Mouse (Mus musculus) heart, embryonic 12.5 days (tissue): ENCODE measurements around the gene Sult2b1. TPM values are rescaled to one million over a fixed set of nuclear protein-coding genes. Genes with fewer than 3 reads are reported as not detected.

Experiments
- ATAC-seq: fragments of 200-750 bp; cut with Nextera tagmentation; 2 replicates; pipeline ENCODE4 v1.8.0; 2017; ENCODE audit warnings: moderate TSS enrichment, moderate library complexity; ENCODE audit not compliant: insufficient number of reproducible peaks, low FRiP score
- H3K27ac ChIP-seq: fragments of 300-500 bp; sonication (generic); 2 replicates; pipeline ENCODE4 v1.5.1; 2016; ENCODE audit warnings: mild to moderate bottlenecking, moderate library complexity; ENCODE audit not compliant: poor library complexity, severe bottlenecking
- H3K27me3 ChIP-seq: fragments of 300-500 bp; sonication (generic); replicated peaks from 2 replicates; pipeline ENCODE4 v1.6.1; 2016; ENCODE audit warnings: mild to moderate bottlenecking, moderate library complexity
- H3K36me3 ChIP-seq: fragments of 300-500 bp; sonication (generic); 2 replicates; pipeline ENCODE4 v1.6.1; 2016; ENCODE audit warnings: mild to moderate bottlenecking, moderate library complexity
- H3K4me1 ChIP-seq: fragments of 300-500 bp; sonication (generic); replicated peaks from 2 replicates; pipeline ENCODE4 v1.6.1; 2016; ENCODE audit warnings: mild to moderate bottlenecking
- H3K4me2 ChIP-seq: fragments of 300-500 bp; sonication (generic); 2 replicates; pipeline ENCODE4 v1.6.1; 2016; ENCODE audit warnings: mild to moderate bottlenecking, moderate library complexity
- H3K4me3 ChIP-seq: fragments of 300-500 bp; sonication (generic); 2 replicates; pipeline ENCODE4 v1.5.1; 2016; ENCODE audit warnings: mild to moderate bottlenecking
- H3K9ac ChIP-seq: fragments of 300-500 bp; sonication (generic); 2 replicates; pipeline ENCODE4 v1.6.1; 2016; ENCODE audit warnings: mild to moderate bottlenecking, moderate library complexity
- H3K9me3 ChIP-seq: fragments of 300-500 bp; sonication (generic); replicated peaks from 2 replicates; pipeline ENCODE4 v1.6.1; 2016; ENCODE audit warnings: mild to moderate bottlenecking, moderate library complexity
- WGBS: fragments of 180-500 bp; shearing (Covaris S2); methylation state at CpG from one replicate; pipeline ENCODE4 v1.1.7; 2016; 5-methylcytosine and 5-hydroxymethylcytosine counted together
- polyA plus RNA-seq: library from polyadenylated mRNA; unstranded; fragments of >200 nt; fragmentation: Nextera tagmentation; extraction: Ambion mirVana; gene quantifications from 2 replicates; pipeline ENCODE4 v1.2.1, GENCODE M21; 2016

Gene Sult2b1
- 0.23 and 0.40 TPM in 2 replicates for polyA plus RNA-seq

- H3K36me3 ChIP-seq, result 0 out of 2 replicates have a peak, but pooled peaks cover under 1% of the 10 kb centered on the region
- no peaks in the 10 kb centered on the region for H3K9me3 ChIP-seq
- peaks cover 21% of the 10 kb centered on the region for H3K4me1 ChIP-seq
- peak within 1 kb of the TSS; percentile 67 for H3K9ac ChIP-seq
- H3K4me2 ChIP-seq, result peak within 1 kb of the TSS; percentile 87
- H3K27me3 ChIP-seq, result peaks cover 73% of the 10 kb centered on the region
- peak within 1 kb of the TSS; percentile 60 for H3K4me3 ChIP-seq
- no peak for ATAC-seq
- 23% methylated on average over 20 of the region's 20 CpGs for WGBS
- no peak within 1 kb of the TSS for H3K27ac ChIP-seq
Observed at GRCm38 (mm10) chr7:45784524-45785372, at the start of gene Sult2b1. Sult2b1 (minus strand) TSS chr7:45784669.

GRCm38 (mm10) chr7:45833924-45834323, 49.5 kb upstream of the Sult2b1 start:
- 2% methylated on average over 26 of the region's 31 CpGs for WGBS
- H3K9ac ChIP-seq, result peak overlapping the region; percentile 35; the same call in 1 of the 2 replicates

GRCm38 (mm10) chr7:45833148-45833790, 48.8 kb upstream of the Sult2b1 start:
- Histone ChIP-seq H3K4me2 (peak overlapping the region; percentile 69), H3K4me3 (peak overlapping the region; percentile 52), H3K9me3 (peaks cover 7% of the 10 kb centered on the region; the same call in 1 of the 2 replicates), H3K27me3 (peaks cover 61% of the 10 kb centered on the region), H3K9ac (peak overlapping the region; percentile 0; the same call in 1 of the 2 replicates), H3K36me3 (peaks cover 11% of the 10 kb centered on the region), H3K4me1 (peaks cover 22% of the 10 kb centered on the region), H3K27ac (no peak overlapping the region)
- 0 out of 2 replicates have a peak, but pooled peaks have one; percentile 3 for ATAC-seq
- 4% methylated on average over 78 of the region's 86 CpGs for WGBS

More at GRCm38 (mm10) chr7:45833924-45834323, 49.5 kb upstream of the Sult2b1 start:
- no peak for ATAC-seq
- Histone ChIP-seq H3K27ac (no peak overlapping the region), H3K9me3 (peaks cover 7% of the 10 kb centered on the region; the same call in 1 of the 2 replicates), H3K4me2 (peak overlapping the region; percentile 69), H3K4me1 (peaks cover 22% of the 10 kb centered on the region), H3K4me3 (peak overlapping the region; percentile 52), H3K27me3 (peaks cover 61% of the 10 kb centered on the region), H3K36me3 (peaks cover 4% of the 10 kb centered on the region; the same call in 1 of the 2 replicates)

- Histone ChIP-seq H3K4me1 (peaks cover 22% of the 10 kb centered on the region), H3K9me3 (peaks cover 7% of the 10 kb centered on the region; the same call in 1 of the 2 replicates), H3K36me3 (peaks cover 19% of the 10 kb centered on the region), H3K9ac (0 out of 2 replicates have a peak overlapping the region, but pooled peaks have one; percentile 0), H3K4me2 (peak overlapping the region; percentile 69), H3K27me3 (peaks cover 57% of the 10 kb centered on the region), H3K27ac (no peak overlapping the region), H3K4me3 (peak overlapping the region; percentile 52)
- ATAC-seq, result no peak
- 9% methylated on average over 30 of the region's 30 CpGs for WGBS
Observed at GRCm38 (mm10) chr7:45832428-45832827, 48.0 kb upstream of the Sult2b1 start.

GRCm38 (mm10) chr7:45831128-45831525, 46.7 kb upstream of the Sult2b1 start:
- Histone ChIP-seq H3K27ac (no peak overlapping the region), H3K9ac (no peak overlapping the region), H3K9me3 (no peaks in the 10 kb centered on the region), H3K4me3 (peak overlapping the region; percentile 89), H3K36me3 (peaks cover 32% of the 10 kb centered on the region), H3K27me3 (peaks cover 49% of the 10 kb centered on the region), H3K4me1 (peaks cover 22% of the 10 kb centered on the region), H3K4me2 (peak overlapping the region; percentile 94)
- ATAC-seq, result no peak
- 17% methylated on average over 5 of the region's 5 CpGs for WGBS

- peak; percentile 63 for ATAC-seq
- under 1% methylated on average over 35 of the region's 35 CpGs for WGBS
- Histone ChIP-seq H3K9me3 (no peaks in the 10 kb centered on the region), H3K27me3 (peaks cover 45% of the 10 kb centered on the region), H3K4me1 (peaks cover 22% of the 10 kb centered on the region), H3K27ac (no peak within 1 kb of the TSS; the same call in 1 of the 2 replicates), H3K4me2 (peak within 1 kb of the TSS; percentile 94), H3K36me3 (peaks cover 38% of the 10 kb centered on the region), H3K9ac (peak within 1 kb of the TSS; percentile 79), H3K4me3 (peak within 1 kb of the TSS; percentile 89)
Observed at GRCm38 (mm10) chr7:45830427-45831127, 46.1 kb upstream of the Sult2b1 start, which contains the start of gene Grwd1. Grwd1 (minus strand) TSS chr7:45830944.

GRCm38 (mm10) chr7:45826631-45827030, 42.2 kb upstream of the Sult2b1 start:
- no peak overlapping the region for H3K9ac ChIP-seq
- H3K4me1 ChIP-seq, result peaks cover 10% of the 10 kb centered on the region
- ATAC-seq, result no peak
- peaks cover 6% of the 10 kb centered on the region for H3K27me3 ChIP-seq
- WGBS, result 89% methylated on average over 7 of the region's 7 CpGs
- H3K36me3 ChIP-seq, result peaks cover 67% of the 10 kb centered on the region
- no peak overlapping the region for H3K4me2 ChIP-seq
- no peak overlapping the region for H3K27ac ChIP-seq
- H3K4me3 ChIP-seq, result no peak overlapping the region
- H3K9me3 ChIP-seq, result no peaks in the 10 kb centered on the region

GRCm38 (mm10) chr7:45824598-45824997, 40.1 kb upstream of the Sult2b1 start, which contains the start of gene Kcnj14:
Kcnj14 (minus strand) TSS chr7:45824782.
- Histone ChIP-seq H3K4me3 (no peak within 1 kb of the TSS), H3K4me1 (peaks cover 8% of the 10 kb centered on the region), H3K27ac (no peak within 1 kb of the TSS), H3K9ac (no peak within 1 kb of the TSS), H3K4me2 (no peak within 1 kb of the TSS), H3K27me3 (peaks cover 9% of the 10 kb centered on the region), H3K9me3 (no peaks in the 10 kb centered on the region), H3K36me3 (peaks cover 67% of the 10 kb centered on the region)
- WGBS, result 59% methylated on average over 7 of the region's 7 CpGs
- ATAC-seq, result no peak

- no peak for ATAC-seq
- Histone ChIP-seq H3K9ac (no peak overlapping the region), H3K4me3 (no peak overlapping the region), H3K4me2 (no peak overlapping the region), H3K36me3 (peaks cover 32% of the 10 kb centered on the region), H3K27ac (no peak overlapping the region), H3K9me3 (no peaks in the 10 kb centered on the region), H3K27me3 (peaks cover 24% of the 10 kb centered on the region), H3K4me1 (peaks cover 5% of the 10 kb centered on the region; the same call in 1 of the 2 replicates)
Observed at GRCm38 (mm10) chr7:45820913-45821312, 36.4 kb upstream of the Sult2b1 start.

GRCm38 (mm10) chr7:45819843-45820242, 35.4 kb upstream of the Sult2b1 start:
- Histone ChIP-seq H3K9me3 (no peaks in the 10 kb centered on the region), H3K27ac (no peak overlapping the region), H3K27me3 (peaks cover 27% of the 10 kb centered on the region), H3K4me1 (peaks cover 12% of the 10 kb centered on the region), H3K36me3 (peaks cover 22% of the 10 kb centered on the region), H3K4me2 (peak overlapping the region; percentile 64), H3K9ac (peak overlapping the region; percentile 7; the same call in 1 of the 2 replicates), H3K4me3 (peak overlapping the region; percentile 29; the same call in 1 of the 2 replicates)
- 13% methylated on average over 25 of the region's 25 CpGs for WGBS
- no peak for ATAC-seq
